Mouse (Mus musculus) heart, adult 18-20 months (tissue): ENCODE data around the gene Slc25a48. TPM values are rescaled to one million over a fixed set of nuclear protein-coding genes. Genes with fewer than 3 reads are reported as not detected.

ENCODE experiments used
- DNase-seq, 2 experiments: peaks; one replicate each; pipeline ENCODE4 v3.0.0; 2021 to 2022; ENCODE audit warnings: mixed read lengths in 1 of 2
- total RNA-seq, 2 experiments: library from RNA; stranded (reverse); gene quantifications; 2 replicates each; pipeline ENCODE4 v1.2.3; 2021

The Slc25a48 gene
- total RNA-seq, 2 experiments from 2014 or later, result 0.07 to 0.15 TPM

GRCm38 (mm10) chr13:56449239-56450030, 11.3 kb downstream of the Slc25a48 start:
- no peak for DNase-seq

- DNase-seq, result no peak
Measured at GRCm38 (mm10) chr13:56450035-56450434, 11.9 kb downstream of the Slc25a48 start.

- no peak for DNase-seq
Measured at GRCm38 (mm10) chr13:56458001-56458400, 19.8 kb downstream of the Slc25a48 start.

GRCm38 (mm10) chr13:56461460-56461859, 23.3 kb downstream of the Slc25a48 start:
- no peak for DNase-seq

GRCm38 (mm10) chr13:56462791-56463190, 24.6 kb downstream of the Slc25a48 start:
- no peak for DNase-seq

- DNase-seq, result no peak
Measured at GRCm38 (mm10) chr13:56463261-56463660, 25.1 kb downstream of the Slc25a48 start.

GRCm38 (mm10) chr13:56463750-56464149, 25.6 kb downstream of the Slc25a48 start:
- DNase-seq, result no peak

- DNase-seq, result no peak
Measured at GRCm38 (mm10) chr13:56467786-56468185, 29.6 kb downstream of the Slc25a48 start.

GRCm38 (mm10) chr13:56468536-56468935, 30.4 kb downstream of the Slc25a48 start:
- DNase-seq, result no peak

- no peak for DNase-seq
Measured at GRCm38 (mm10) chr13:56471211-56471610, 33.1 kb downstream of the Slc25a48 start.

- DNase-seq, result peak; percentile 12 to 14
Measured at GRCm38 (mm10) chr13:56471951-56472350, 33.8 kb downstream of the Slc25a48 start.

GRCm38 (mm10) chr13:56472661-56473060, 34.5 kb downstream of the Slc25a48 start:
- no peak for DNase-seq

GRCm38 (mm10) chr13:56475363-56475762, 37.2 kb downstream of the Slc25a48 start:
- peak; percentile 46 to 62 for DNase-seq

GRCm38 (mm10) chr13:56476790-56477189, 38.6 kb downstream of the Slc25a48 start:
- DNase-seq, result no peak

- peak in 1 of 2 experiments; percentile 18 for DNase-seq
Measured at GRCm38 (mm10) chr13:56477271-56477670, 39.1 kb downstream of the Slc25a48 start.

- DNase-seq, result no peak
Measured at GRCm38 (mm10) chr13:56478027-56478426, 39.9 kb downstream of the Slc25a48 start.

- no peak for DNase-seq
Measured at GRCm38 (mm10) chr13:56482146-56482545, 44.0 kb downstream of the Slc25a48 start, which contains the start of gene Il9. Gene Il9 (minus strand): TSS chr13:56482246.

GRCm38 (mm10) chr13:56488012-56488411, 49.9 kb downstream of the Slc25a48 start:
- no peak for DNase-seq

- DNase-seq, result no peak
Measured at GRCm38 (mm10) chr13:56494440-56494839, 56.3 kb downstream of the Slc25a48 start.

- DNase-seq, result peak in 1 of 2 experiments; percentile 22
Measured at GRCm38 (mm10) chr13:56500132-56500531, 62.0 kb downstream of the Slc25a48 start.

GRCm38 (mm10) chr13:56500636-56501035, 62.5 kb downstream of the Slc25a48 start:
- DNase-seq, result no peak

GRCm38 (mm10) chr13:56501866-56502420, 63.8 kb downstream of the Slc25a48 start:
- peak in 1 of 2 experiments; percentile 11 for DNase-seq

GRCm38 (mm10) chr13:56506871-56507496, 68.8 kb downstream of the Slc25a48 start:
- no peak for DNase-seq
